Mouse (Mus musculus) adipose tissue, adult 10 weeks (tissue): Measurements from ENCODE around the gene Dis3. TPM values are rescaled to one million over a fixed set of nuclear protein-coding genes. Genes with fewer than 3 reads are reported as not detected.

ENCODE experiments used
- polyA plus RNA-seq: library from polyadenylated mRNA; stranded (reverse); fragments of 350-450 nt; fragmentation: Illumina TruSeq; extraction: RNeasy Lipid Tissue Mini Kit (QIAGEN cat#74804); gene quantifications from one replicate; pipeline ENCODE4 v1.2.3, GENCODE M21; 2014; ENCODE audit warnings: low read depth, low replicate concordance

Gene Dis3
- 14.8 TPM for polyA plus RNA-seq

GRCm38 (mm10) chr14:99099267-99099966 is at the start of gene Dis3, which contains the start of gene Pibf1:
TSS of gene Dis3 (minus strand) at chr14:99099770.
TSS of gene Pibf1 (plus strand) at chr14:99099424.

GRCm38 (mm10) chr14:99046031-99046781 is 53.4 kb downstream of the Dis3 start, which contains the start of the genes Mzt1 and Bora:
TSS of gene Mzt1 (minus strand) at chr14:99046134.
TSS of gene Bora (plus strand) at chr14:99046222.

Other genes starting within 250 kb of the Dis3 start
- 11.5 TPM for gene Rpl36a-ps1, start 105.5 kb downstream of the Dis3 start, polyA plus RNA-seq
- gene Mzt1, start 53.6 kb downstream of the Dis3 start, polyA plus RNA-seq: 51.8 TPM
- 5.0 TPM for gene Bora, start 53.5 kb downstream of the Dis3 start, polyA plus RNA-seq
- gene Pibf1, start 346 bp downstream of the Dis3 start, polyA plus RNA-seq: 9.7 TPM
- 1.4 TPM for gene Klf5, start 198.9 kb upstream of the Dis3 start, polyA plus RNA-seq